Mouse (Mus musculus): ENCODE data around the gene Spata2. TPM values are rescaled to one million over a fixed set of nuclear protein-coding genes. Genes with fewer than 3 reads are reported as not detected.

Gene Spata2
- polyA plus RNA-seq, 1 experiment from 2014 or later = 15.4 TPM

DNA sequence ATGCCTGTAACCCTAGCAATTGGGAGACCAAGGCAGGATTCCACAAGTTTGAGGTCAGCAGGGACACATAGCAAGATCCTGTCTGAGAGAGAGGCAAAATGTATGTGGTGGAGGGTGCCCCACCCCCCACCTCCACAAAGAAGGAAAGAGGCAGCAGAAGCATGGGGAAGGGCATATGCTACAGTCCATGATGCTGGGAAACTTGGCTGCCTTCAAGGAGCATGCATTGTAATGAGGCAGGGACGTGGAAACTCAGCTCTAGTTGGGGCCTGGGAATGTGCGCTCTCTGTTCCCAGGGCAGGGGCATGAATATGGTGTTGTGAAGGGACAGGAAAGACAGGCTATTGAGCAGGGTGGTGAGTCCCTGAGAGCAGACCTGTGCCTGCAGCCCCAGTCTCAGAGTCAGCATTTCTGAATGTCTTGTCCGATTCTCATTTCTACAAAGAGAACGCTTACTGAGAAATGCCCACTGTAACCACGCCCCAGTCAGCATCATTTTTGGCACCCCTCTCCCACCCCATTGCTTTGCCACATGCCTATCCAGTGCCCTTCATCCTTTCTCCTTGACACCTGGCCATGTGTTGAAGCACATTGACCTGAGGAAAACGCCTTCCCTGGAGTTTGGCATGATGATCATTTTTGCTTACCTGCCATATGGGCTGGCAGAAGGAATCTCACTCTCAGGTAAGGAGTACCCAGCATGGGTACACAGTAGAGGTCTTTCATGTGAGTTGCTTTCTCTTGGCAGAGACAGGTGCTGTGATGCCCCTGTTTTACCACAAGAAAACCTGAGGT lies 33.4 kb downstream of the Spata2 start:
- H3K36me3 ChIP-seq = peaks cover 75% of the 10 kb centered on the region
- H3K27me3 ChIP-seq (replicated peaks) = no peaks in the 10 kb centered on the region
- no peak for ATAC-seq (ENCODE audit: insufficient number of reproducible peaks, low FRiP score)
- WGBS = 96% methylated on average over 6 of the region's 6 CpGs
- no peak overlapping the region for H3K4me3 ChIP-seq
- no peak overlapping the region for H3K9ac ChIP-seq
- H3K4me1 ChIP-seq (replicated peaks) = 0 out of 2 replicates have a peak, but pooled peaks cover 3% of the 10 kb centered on the region
- H3K4me2 ChIP-seq = no peak overlapping the region
- no peaks in the 10 kb centered on the region for H3K9me3 ChIP-seq (replicated peaks)
- H3K27ac ChIP-seq (ENCODE audit: poor library complexity, severe bottlenecking) = no peak overlapping the region

DNA sequence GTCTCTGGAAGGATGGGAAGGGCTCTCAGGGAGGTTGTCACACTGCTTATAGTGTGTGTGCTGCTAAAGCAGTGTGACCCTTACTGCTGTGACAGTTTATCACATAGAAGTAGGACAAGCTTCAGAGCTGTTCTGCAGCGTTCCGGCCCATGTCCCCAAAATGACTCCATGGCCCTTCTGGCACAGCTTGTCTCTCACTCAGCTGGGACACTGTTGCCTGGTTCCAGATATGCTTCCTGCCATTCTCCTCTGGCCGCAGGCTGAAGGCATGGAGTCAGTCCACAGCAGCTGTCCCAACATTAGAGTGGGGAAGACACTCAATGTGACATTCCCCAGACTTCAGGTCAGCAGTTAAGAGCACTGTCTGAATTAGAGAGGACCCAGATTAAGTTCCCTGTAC lies 34.1 kb downstream of the Spata2 start:
- Histone ChIP-seq H3K4me2 (no peak overlapping the region), H3K9me3 (replicated peaks) (no peaks in the 10 kb centered on the region), H3K36me3 (peaks cover 82% of the 10 kb centered on the region), H3K27me3 (replicated peaks) (no peaks in the 10 kb centered on the region), H3K27ac (ENCODE audit: poor library complexity, severe bottlenecking) (no peak overlapping the region), H3K4me3 (no peak overlapping the region), H3K9ac (no peak overlapping the region), H3K4me1 (replicated peaks) (0 out of 2 replicates have a peak, but pooled peaks cover 3% of the 10 kb centered on the region)
- 81% methylated on average over 3 of the region's 3 CpGs for WGBS
- ATAC-seq (ENCODE audit: insufficient number of reproducible peaks, low FRiP score) = no peak

- no peaks in the 10 kb centered on the region for H3K27me3 ChIP-seq (replicated peaks)
- 0 out of 2 replicates have a peak, but pooled peaks cover 3% of the 10 kb centered on the region for H3K4me1 ChIP-seq (replicated peaks)
- no peak overlapping the region for H3K27ac ChIP-seq (ENCODE audit: poor library complexity, severe bottlenecking)
- H3K4me2 ChIP-seq = no peak overlapping the region
- WGBS = 93% methylated on average over 9 of the region's 9 CpGs
- ATAC-seq (ENCODE audit: insufficient number of reproducible peaks, low FRiP score) = no peak
- peaks cover 92% of the 10 kb centered on the region for H3K36me3 ChIP-seq
- H3K4me3 ChIP-seq = no peak overlapping the region
- no peaks in the 10 kb centered on the region for H3K9me3 ChIP-seq (replicated peaks)
- no peak overlapping the region for H3K9ac ChIP-seq
These were observed 35.5 kb downstream of the Spata2 start for GRCm38 (mm10) chr2:167457213-167457612.

- Histone ChIP-seq H3K27ac (ENCODE audit: poor library complexity, severe bottlenecking) (no peak overlapping the region), H3K4me1 (replicated peaks) (0 out of 2 replicates have a peak, but pooled peaks cover 3% of the 10 kb centered on the region), H3K9me3 (replicated peaks) (no peaks in the 10 kb centered on the region), H3K9ac (no peak overlapping the region), H3K4me3 (no peak overlapping the region), H3K27me3 (replicated peaks) (no peaks in the 10 kb centered on the region), H3K4me2 (no peak overlapping the region), H3K36me3 (peaks cover 89% of the 10 kb centered on the region)
- no peak for ATAC-seq (ENCODE audit: insufficient number of reproducible peaks, low FRiP score)
- WGBS = 88% methylated on average over 5 of the region's 5 CpGs
These were observed 36.2 kb downstream of the Spata2 start for GRCm38 (mm10) chr2:167456361-167457020.

DNA sequence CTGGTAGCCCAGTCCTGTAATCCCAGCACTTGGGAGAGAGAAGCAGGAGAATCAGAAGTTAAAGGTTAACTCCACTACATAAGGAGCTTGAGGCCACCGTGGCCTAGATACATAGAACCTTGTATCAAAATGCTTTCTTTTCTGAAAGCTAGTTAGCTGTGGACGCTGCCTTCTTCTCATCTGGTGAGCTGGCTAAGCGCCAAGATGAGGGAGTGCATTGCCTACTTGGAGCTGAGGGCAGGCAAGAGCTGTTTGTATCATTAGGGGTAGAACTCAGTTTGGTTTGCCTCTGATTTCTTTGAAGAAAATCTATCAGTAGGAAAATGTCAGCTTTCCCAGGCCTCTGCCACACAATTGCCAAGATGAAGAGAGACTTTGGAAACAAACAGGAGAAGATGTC lies 38.9 kb downstream of the Spata2 start:
- H3K4me1 ChIP-seq (replicated peaks) = 0 out of 2 replicates have a peak, but pooled peaks cover 3% of the 10 kb centered on the region
- no peak overlapping the region for H3K9ac ChIP-seq
- no peaks in the 10 kb centered on the region for H3K27me3 ChIP-seq (replicated peaks)
- no peak overlapping the region for H3K4me2 ChIP-seq
- peaks cover 91% of the 10 kb centered on the region for H3K36me3 ChIP-seq
- 68% methylated on average over 3 of the region's 3 CpGs for WGBS
- ATAC-seq (ENCODE audit: insufficient number of reproducible peaks, low FRiP score) = no peak
- H3K27ac ChIP-seq (ENCODE audit: poor library complexity, severe bottlenecking) = no peak overlapping the region
- no peak overlapping the region for H3K4me3 ChIP-seq
- H3K9me3 ChIP-seq (replicated peaks) = no peaks in the 10 kb centered on the region

GRCm38 (mm10) chr2:167450647-167451046 lies 42.0 kb downstream of the Spata2 start:
- no peak overlapping the region for H3K4me3 ChIP-seq
- 90% methylated on average over 8 of the region's 8 CpGs for WGBS
- no peaks in the 10 kb centered on the region for H3K9me3 ChIP-seq (replicated peaks)
- ATAC-seq (ENCODE audit: insufficient number of reproducible peaks, low FRiP score) = no peak
- H3K4me2 ChIP-seq = no peak overlapping the region
- peaks cover 12% of the 10 kb centered on the region for H3K4me1 ChIP-seq (replicated peaks)
- no peaks in the 10 kb centered on the region for H3K27me3 ChIP-seq (replicated peaks)
- H3K27ac ChIP-seq (ENCODE audit: poor library complexity, severe bottlenecking) = no peak overlapping the region
- H3K9ac ChIP-seq = no peak overlapping the region
- peaks cover 83% of the 10 kb centered on the region for H3K36me3 ChIP-seq

- no peaks in the 10 kb centered on the region for H3K27me3 ChIP-seq (replicated peaks)
- peaks cover 20% of the 10 kb centered on the region for H3K4me1 ChIP-seq (replicated peaks)
- no peak overlapping the region for H3K9ac ChIP-seq
- no peak overlapping the region for H3K4me2 ChIP-seq
- no peaks in the 10 kb centered on the region for H3K9me3 ChIP-seq (replicated peaks)
- H3K27ac ChIP-seq (ENCODE audit: poor library complexity, severe bottlenecking) = no peak overlapping the region
- peaks cover 82% of the 10 kb centered on the region for H3K36me3 ChIP-seq
- no peak overlapping the region for H3K4me3 ChIP-seq
- WGBS = 90% methylated on average over 21 of the region's 21 CpGs
- no peak for ATAC-seq (ENCODE audit: insufficient number of reproducible peaks, low FRiP score)
These were observed 43.1 kb downstream of the Spata2 start for GRCm38 (mm10) chr2:167449331-167450275.

GRCm38 (mm10) chr2:167447629-167448028 lies 45.1 kb downstream of the Spata2 start:
- 62% methylated on average over 8 of the region's 8 CpGs for WGBS
- Histone ChIP-seq H3K36me3 (peaks cover 79% of the 10 kb centered on the region), H3K9me3 (replicated peaks) (no peaks in the 10 kb centered on the region), H3K4me3 (no peak overlapping the region), H3K27me3 (replicated peaks) (no peaks in the 10 kb centered on the region), H3K4me1 (replicated peaks) (peaks cover 20% of the 10 kb centered on the region), H3K4me2 (no peak overlapping the region), H3K27ac (ENCODE audit: poor library complexity, severe bottlenecking) (peak overlapping the region; percentile 36; the same call in 1 of the 2 replicates), H3K9ac (no peak overlapping the region)
- ATAC-seq (ENCODE audit: insufficient number of reproducible peaks, low FRiP score) = peak; percentile 93

- Histone ChIP-seq H3K27me3 (replicated peaks) (no peaks in the 10 kb centered on the region), H3K4me3 (no peak overlapping the region), H3K9ac (no peak overlapping the region), H3K4me2 (no peak overlapping the region), H3K36me3 (peaks cover 81% of the 10 kb centered on the region), H3K4me1 (replicated peaks) (peaks cover 20% of the 10 kb centered on the region), H3K9me3 (replicated peaks) (no peaks in the 10 kb centered on the region), H3K27ac (ENCODE audit: poor library complexity, severe bottlenecking) (peak overlapping the region; percentile 36)
- ATAC-seq (ENCODE audit: insufficient number of reproducible peaks, low FRiP score) = peak; percentile 76
- WGBS = 85% methylated on average over 7 of the region's 7 CpGs
These were observed 45.5 kb downstream of the Spata2 start for GRCm38 (mm10) chr2:167447207-167447606.

DNA sequence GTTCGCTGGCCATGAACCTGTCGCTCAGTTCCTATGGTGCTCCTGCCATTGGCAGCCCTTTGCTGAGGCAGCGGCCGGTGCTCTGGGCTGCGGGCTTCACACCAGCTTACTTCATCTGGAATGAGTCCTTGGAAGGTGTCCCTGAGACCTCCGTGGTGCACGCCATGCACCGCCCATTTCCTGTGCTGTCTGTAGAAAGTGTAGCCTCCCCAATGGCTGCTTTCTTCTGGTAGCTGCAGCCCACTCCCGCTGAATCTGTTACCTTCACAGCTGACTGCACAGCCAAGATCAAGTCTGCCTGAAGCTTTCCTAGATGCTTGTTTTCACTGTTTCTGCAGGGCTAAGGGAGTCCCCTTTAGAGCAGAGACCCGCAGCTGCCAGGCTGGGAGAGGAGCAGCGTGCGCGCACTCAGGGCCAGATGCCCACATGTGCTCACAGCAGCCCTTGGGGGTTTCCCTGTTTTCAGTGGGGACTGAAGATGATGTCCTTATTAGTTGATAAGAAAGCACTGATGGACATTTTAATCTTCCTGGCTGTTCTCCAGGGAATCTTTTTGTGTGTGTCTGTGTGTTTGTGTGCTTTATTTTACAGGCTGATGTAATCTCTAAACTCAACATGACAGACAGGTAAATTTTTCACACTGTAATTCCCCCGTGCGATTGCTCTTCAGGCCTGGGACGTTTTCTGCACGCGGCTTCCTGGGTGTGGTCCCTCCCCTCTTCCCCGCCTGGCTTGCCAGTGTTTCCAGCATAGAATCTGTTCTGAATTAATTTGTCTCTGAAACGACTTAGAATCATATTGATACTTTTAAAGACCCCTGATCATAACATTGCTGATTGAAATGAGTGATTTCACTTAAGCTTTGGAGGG lies 46.5 kb downstream of the Spata2 start:
- Histone ChIP-seq H3K4me3 (no peak overlapping the region), H3K27me3 (replicated peaks) (no peaks in the 10 kb centered on the region), H3K9ac (no peak overlapping the region), H3K27ac (ENCODE audit: poor library complexity, severe bottlenecking) (0 out of 2 replicates have a peak overlapping the region, but pooled peaks have one; percentile 36), H3K36me3 (peaks cover 84% of the 10 kb centered on the region), H3K4me2 (no peak overlapping the region), H3K9me3 (replicated peaks) (no peaks in the 10 kb centered on the region), H3K4me1 (replicated peaks) (peaks cover 20% of the 10 kb centered on the region)
- WGBS = 72% methylated on average over 20 of the region's 20 CpGs
- ATAC-seq (ENCODE audit: insufficient number of reproducible peaks, low FRiP score) = no peak
